Mouse (Mus musculus) Muller cell, postnatal 12 days (primary cell): ENCODE results near the gene Ybx1.
A peak's percentile ranks its signal among the peaks of the same experiment; 100 is the strongest.
"Not testable (repeated sequence)": the region's sequence is repeated elsewhere in the genome, so short reads cannot be mapped to it uniquely, and the experiment has no call there.

Experiments
- DNase-seq: peaks from one replicate; pipeline ENCODE4 v3.0.0-alpha.2; 2015; ENCODE audit errors: inconsistent ontology term

Gene Ybx1

DNA sequence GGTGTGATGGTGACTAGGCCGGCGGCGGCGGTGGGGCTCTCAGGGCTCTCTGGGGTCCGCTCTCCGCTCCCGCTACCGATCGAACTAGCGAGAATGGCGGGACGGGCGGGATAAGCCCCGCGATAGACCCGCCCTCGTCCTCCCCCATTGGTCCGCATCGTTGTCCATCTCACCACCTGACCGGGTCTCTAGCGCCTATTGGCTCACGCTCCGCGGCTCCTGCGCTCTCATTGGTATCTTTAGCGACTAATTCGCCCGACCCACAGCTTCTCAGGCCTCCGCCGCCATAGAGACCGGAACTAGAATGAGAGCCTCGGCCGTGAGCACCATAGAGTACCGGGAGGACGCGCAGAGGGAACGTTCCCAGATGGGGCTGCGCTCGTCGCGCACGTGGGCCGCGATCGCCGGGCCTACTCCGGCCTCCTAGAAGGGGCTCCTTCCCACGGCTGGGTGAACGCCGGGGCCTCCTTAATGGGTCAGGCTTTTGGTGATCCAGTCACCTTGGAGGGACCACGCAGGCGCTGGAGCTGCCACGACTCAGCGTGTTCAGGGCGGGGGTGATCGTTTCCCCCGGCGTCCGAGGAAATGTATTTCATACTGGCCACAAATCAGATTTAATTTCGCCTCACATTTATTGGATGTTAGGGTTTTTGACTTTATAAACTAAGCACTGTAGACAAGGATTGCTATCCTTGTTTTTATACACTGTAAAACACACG is at the start of gene Ybx1:
Gene Ybx1, minus strand, starts transcription at position 190 of the 719 bp plus-strand sequence.
- peak; percentile 99 for DNase-seq

DNA sequence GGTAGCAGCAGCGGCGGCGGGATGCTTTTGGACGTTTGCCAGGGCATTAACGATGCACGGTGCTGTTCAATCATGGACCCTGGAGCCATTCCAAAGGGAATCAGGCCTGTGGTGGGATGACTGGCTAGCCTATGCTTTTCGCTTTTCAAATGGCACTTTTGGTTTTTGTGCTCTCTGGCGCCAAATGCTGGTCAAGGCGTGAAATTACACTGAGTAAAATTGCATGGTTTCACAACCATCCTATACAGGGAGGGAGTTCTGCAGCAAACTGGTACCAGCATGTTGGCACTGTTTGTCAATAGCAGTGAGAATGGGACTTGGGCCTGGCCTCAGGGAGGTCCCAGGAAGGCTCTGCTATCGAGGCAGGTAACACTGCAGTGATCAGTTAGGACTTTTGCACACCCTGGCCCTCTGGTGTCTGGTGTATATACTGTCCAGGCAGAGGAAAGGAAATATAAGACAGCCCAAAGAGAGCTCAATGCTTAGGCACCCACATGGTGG is 44.5 kb upstream of the Ybx1 start:
- DNase-seq: peak; percentile 23

DNA sequence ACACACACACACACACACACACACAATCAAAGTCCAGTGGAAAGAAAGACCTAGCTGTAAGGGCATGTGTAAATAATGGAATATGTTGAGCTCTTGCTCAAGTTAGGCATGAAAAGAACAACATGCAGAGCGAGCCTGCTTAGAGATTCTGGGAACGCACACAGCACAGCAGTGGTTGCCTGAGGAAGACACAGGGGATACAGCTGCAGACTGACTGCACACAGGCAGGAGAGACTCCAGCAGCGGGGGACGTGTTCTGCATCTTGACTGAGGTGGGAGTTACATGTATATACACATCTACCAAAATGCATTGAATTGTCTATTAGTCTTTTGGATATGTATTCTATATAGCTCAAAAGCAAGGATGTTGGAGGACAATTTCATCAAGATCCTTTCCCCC is 44.0 kb upstream of the Ybx1 start:
- no peak for DNase-seq

DNA sequence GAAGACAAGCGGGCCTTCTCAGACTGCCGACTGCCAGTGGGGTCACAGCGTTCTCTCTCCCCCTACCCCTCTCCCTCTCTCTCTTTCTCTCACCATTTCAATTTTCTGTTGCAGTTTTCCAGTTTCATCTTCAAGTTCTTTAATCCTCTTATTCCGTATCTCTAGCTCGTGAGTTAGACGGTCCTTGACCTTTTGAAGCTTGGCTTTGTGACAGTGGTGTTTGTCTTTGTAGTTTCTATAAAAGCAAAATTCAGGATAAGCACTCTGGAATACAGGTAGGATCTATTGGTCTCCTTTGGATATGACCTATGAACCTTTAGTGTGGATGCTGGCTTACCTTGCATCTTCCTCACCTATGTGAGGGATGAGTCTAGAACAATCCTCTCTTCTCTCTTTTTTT is 39.1 kb upstream of the Ybx1 start:
- DNase-seq: no peak

DNA sequence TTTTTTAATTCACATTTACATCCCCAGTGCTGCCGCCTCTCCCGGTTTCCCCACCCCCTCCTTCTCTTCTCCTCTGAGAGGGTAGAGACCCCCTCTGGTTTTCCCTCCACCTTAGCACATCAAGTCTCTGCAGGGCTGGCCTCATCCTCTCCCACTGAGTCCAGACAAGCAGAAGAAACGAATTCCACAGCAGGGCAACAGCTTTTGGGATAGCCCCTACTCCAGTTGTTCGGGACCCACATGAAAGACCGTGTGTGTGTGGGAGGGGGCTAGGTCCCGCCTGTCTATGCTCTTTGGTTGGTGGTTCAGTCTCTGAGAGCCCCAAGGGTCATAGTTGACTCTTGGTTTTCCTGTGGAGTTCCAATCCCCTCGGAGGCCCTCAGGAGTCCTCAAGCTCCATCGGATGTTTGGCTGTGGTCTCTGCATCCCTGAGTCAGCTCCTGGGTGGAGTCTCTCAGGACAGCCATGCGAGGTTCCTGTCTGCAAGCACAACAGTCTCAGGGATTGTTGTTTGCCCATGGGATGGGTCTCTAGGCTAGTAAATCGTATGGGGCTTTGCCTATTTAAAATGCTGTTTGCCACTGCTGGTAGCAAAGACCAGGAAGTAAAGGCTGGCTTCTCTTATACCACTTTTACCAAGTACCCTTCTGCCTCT is 26.6 kb upstream of the Ybx1 start:
- DNase-seq: peak; percentile 0

DNA sequence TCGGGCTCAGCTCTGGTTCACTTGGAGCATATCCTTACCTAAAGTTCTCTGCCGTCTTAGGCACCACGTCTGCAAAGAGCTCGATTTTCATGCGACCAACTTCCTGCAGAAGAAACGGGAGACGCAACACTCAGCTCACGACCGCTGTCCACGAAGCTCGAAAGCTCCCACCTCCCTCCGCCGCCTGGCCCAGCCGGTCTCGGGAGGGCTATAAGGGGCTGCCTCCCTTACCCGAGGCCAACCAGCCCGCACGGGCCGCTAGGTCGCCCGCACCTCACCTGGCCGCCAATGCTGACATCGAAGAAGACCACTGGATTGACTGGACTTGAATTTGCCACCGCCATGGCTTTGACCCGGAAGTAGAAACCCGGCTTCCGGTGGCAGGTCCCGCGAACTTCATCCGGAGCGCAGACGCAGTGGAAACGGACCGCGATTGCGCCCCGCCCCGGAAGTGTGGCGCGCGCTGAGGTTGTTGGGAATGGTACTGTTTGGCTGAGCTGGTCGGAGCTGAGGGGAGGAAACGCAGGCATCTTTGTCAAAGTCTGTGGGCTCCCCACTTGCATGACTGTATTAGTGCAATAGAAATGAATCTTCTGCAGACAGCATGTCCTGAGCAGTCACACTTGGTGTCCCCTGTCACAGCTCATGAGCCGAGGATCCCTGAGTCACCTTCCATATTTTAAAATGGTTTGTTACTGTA is 25.9 kb upstream of the Ybx1 start, which contains the start of gene Ppih:
Gene Ppih, minus strand, starts transcription at position 416 of the 700 bp plus-strand sequence.
- peak; percentile 94 for DNase-seq

DNA sequence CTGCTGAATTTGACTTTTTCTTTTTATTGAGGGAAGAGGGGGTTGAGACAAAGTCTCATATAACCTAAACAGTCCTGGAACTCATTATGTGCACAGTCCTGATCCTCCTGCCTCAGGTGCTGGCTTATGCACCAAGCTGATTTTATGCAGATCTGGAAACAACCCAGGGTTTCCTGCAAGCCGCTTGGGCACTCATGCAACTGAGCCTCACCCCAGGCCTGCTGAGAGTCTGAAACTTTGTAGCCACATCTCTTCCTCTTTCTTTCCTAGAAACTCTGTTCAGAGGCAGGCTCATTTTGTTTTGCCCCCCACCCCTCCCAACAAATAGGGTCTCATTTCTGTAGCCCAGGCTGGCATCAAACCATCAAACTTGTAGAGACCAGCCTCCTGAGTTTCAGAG is 19.4 kb upstream of the Ybx1 start:
- no peak for DNase-seq

DNA sequence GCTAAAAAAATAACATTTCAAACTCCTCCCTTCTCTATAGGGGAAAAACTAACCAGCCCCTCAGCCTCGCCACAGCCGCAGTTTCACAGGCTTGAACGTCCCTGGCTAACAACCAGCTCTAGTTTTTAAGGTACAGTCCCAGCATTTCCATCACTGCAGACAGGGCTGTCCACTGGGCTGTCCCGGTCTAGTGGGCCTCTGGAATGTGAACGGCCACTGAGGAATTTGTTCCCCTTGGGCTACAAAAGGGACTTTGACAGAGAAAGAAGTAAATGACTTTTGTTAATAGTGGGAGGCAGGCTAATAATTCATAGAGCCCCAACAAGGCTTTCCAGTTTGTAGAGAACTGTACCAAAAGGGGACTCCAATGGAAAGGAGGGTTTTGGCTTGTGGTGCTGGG is 11.0 kb upstream of the Ybx1 start:
- peak; percentile 38 for DNase-seq

DNA sequence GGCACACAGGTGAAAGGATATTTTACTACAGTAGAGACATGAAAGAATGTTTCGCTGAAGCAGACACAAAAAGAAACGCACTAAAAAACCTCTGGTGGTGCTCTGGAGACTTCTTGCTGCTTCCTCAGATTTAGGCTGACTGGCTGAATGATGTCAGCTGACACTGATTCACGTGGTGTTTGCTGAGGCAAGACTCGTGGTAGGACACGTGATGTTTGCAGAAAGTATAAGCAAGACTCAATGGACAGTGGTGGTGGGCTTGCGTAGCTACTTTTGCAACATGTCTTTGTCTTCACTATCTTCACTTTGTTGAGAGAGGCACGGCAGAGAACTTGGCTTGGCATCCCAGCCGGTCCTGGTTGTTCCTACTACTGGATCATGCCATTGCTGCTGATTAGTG is 8.9 kb upstream of the Ybx1 start:
- no peak for DNase-seq

DNA sequence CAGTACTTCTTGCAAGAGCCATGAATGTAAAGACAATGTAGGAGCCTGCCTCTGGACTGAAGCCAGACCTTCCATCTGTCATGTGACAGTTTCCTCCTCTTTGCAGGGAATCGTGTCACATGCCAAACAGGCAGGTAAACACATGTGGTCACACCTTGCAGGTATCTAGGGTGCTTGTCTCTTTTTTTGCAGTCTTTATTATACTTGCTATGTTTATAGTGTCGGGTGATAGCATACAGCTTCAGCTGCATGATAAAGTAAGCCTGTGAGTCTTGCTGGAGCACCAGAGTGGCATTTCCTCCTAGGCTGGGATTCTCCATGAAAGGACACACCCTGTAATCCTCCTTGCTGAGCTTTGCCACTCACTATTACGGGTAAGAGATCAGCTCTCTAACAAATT is 7.4 kb upstream of the Ybx1 start:
- no peak for DNase-seq

DNA sequence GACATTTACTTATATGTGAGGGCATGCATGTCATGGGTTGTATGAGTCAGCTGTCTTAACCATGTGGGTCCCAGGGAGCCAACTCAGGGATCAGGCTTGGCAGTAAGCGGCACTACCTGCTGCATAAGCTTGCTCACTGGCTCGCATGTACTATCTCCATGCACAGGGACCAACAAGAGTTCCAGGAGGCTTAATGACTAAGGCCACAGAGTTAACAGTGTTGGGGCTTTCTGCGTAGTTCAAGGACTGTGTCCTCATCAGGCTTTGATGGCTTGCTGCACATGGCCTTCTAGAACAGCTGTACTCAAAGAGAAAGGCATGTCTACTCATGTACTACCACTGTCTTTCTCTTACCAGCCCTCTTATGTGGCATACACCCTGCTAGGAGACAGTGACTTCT is 6.4 kb upstream of the Ybx1 start:
- DNase-seq: no peak

DNA sequence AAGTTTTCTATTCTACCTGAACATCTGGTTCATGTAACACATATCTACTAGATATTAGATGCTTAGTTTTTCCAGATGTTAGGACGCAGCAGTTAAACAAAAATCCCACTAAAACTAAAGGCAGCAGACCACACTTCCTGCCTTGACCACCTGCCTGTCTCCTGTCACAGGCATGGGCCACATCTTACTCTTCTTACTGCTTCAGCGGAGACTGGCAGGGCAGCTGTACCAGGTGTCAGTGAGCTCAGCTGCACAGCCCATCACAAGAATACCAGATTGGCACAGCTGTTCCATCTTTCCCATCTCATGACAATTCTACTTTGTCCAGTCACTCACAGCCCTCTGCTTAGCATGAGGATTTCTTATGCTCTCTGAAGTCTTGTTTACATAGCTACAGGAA is 3.0 kb upstream of the Ybx1 start:
- DNase-seq: no peak

DNA sequence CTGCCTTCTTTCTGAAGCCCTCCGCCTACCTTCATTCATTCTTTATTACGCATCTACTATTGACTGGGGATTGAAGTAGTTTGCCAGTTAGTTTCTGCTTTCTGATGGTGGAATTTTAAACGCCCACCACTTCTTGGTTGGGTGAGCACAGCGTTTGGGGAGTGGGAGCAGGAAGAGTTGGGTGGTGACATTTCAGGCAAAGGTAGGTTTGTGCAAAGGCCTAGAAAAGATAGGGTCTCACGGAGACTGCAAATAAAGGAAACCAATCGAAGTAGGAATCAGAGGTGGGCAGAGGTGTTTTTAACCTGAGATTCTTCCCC is 690 bp upstream of the Ybx1 start:
- no peak for DNase-seq

DNA sequence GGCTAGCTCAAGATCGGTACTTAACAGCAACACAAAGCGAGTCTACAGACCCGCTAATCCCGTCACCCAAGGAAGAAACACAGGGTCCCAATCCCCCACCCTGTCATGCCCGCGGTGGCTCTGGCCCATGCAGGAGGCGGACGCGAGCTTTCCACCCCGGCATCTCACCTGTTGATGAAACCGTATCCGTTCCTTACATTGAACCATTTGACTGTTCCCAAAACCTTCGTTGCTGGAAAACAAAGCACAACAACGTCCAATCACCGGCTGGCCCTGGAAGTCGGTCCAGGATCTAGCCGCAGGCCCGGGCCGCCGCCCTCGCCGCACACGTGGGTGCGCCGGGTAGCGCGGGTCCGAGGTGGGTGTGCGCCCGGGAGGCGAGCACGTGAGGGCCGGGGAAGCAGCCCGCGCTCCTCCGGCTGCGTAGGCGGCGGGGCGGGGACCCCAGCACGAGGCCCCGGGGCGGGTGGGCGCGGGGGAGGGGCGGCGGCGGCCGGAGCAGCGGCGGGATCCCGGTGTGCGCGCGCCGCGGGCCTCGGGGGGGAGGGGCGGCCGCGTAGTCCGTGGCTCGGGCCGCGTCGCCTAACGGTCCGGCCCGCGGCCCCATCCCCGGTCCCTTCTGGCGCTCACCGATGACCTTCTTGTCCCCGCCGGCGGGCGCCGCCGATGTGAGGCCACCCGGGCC is 688 bp downstream of the Ybx1 start:
- DNase-seq: peak; percentile 43

DNA sequence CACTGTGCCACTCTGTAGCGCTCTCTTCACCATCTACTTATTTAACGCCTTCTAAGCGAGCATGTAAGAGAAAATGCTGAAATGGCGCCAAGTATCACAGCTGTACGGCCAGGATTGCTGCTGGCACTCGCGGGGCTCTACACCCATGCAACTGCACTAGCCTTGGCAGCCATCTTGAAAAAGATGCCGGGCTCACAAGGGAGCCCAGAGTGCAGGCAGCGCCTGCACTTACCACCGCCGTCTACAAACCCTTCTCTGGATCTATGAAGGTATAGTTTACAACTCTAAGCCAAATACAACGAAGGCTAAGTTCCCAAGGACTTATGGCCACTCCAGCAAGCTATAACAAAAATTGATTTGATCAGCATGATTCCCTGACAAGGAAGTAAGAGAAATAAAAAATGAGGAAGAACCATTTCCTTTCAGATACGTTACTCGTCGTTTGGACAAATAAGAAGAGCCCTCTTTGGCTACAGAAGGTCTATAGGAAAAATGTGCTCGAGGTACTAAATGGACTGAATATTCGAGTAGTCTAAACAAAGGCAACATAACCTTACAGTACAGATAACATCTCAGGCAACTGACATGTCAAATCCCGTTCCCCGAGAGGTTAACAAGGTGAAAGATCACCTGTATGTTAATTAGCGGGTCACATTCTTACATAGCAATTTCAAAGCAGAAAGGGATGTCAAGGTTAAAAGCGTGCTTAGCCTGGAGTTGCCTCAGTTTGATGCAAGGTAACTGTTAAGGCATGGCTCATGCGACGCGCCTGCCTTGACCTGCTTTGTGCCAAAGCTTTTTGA is 1.4 kb downstream of the Ybx1 start:
- DNase-seq: peak; percentile 43

DNA sequence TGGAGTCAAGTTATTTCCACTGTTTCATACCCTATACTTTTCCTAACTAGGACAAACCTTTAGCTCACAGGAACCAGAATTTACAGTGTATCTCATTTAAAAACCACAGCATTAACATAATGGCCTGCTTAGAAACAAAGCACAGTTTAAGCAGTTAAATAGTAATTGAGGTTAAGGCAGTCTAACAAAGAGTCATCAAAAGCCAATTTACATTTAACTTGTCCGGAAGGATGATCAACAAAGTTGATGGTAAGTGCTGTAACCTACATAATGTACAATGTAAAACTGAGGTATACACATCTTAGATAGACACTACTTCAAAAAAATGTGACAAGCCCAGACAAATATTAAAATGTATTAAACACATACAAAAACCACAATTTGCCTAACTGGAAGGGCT is 2.5 kb downstream of the Ybx1 start:
- no peak for DNase-seq

DNA sequence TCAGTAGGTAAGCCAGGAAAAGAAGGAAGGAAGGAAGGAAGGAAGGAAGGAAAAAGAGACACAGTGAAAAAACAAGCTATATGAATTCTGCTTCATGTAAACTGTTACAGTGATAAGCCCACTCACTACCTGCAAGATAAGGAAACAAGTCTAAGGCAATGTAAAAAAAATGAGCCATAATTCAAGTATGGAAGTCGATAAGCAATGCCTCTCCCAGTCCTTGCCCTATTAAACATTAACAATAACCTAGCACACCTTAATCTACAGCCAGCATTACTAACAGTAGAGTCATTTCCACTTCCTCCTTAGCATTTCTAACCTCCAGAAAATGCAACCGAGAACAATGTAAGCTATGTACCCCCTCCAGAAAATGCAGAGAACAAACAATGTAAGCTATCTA is 9.1 kb downstream of the Ybx1 start:
- DNase-seq: no peak

DNA sequence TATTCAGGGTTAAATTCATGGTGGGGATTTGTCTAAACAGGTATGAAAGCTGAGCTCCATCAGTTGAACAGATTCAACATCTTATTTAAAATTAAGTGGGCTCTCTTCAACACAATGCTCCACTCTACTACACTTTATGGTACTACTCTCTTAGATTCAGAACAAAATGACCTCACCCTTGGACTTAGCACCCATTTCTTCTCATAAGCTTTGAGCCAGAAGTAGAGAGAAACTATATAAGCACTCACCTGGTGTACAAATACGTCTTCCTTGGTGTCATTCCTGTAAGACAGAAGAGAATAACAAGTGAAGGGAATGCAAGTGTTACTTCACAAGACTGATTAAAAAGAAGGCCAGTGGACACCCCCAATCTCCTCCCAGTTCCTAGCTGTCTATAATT is 9.5 kb downstream of the Ybx1 start:
- no peak for DNase-seq

DNA sequence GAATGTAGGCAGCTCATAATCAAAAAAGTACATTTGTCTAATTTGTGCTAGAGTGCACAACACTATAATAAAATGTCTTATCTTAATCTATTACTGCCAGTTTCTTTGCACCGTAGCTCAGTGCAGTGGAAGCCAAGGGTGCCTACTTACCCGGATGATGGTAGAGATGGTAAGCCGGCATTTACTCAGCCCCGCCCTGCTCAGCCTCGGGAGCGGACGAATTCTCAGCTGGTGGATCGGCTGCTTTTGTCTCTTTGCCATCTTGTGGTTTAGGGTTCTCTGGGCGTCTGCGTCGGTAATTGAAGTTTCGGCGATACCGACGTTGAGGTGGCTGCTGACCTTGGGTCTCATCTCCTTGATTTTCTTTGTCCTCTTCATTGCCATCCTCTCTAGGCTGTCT is 15.6 kb downstream of the Ybx1 start:
- DNase-seq: not testable (repeated sequence)

DNA sequence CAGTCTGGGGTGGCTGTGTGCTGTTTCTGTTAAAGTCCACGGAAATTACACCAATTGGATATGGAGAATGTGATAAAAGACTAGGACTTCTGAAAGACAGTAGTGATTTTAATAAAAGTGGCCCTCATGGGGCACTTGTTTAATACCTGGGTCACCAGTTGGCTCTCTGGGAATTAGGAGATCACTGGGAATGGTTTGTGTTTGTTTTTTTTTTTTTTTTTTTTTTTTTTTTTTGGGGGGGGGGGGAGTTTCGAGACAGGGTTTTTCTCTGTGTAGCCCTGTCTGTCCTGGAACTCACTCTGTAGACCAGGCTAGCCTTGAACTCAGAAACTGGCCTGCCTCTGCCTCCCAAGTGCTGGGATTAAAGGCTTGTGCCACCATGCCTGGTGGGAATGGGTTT is 18.7 kb downstream of the Ybx1 start:
- DNase-seq: no peak

DNA sequence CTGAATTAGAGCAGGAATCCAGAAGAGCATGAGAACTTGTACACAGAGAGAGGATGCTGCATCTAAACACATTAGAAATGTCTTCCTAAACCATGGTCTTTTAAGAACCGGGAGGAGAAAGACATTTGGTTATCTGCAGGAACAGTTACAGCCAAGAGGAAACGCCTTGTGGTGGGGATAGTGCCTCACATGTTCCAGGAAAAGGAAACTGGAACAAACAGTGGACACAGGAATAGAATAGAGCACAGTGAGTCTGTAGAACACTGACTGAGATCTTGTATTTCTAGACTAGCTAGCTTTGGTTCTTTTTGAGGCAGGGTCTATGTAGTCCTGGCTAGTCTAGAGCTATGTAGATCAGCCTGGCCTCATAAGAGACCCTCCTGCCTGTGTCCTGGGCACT is 19.2 kb downstream of the Ybx1 start:
- DNase-seq: no peak

DNA sequence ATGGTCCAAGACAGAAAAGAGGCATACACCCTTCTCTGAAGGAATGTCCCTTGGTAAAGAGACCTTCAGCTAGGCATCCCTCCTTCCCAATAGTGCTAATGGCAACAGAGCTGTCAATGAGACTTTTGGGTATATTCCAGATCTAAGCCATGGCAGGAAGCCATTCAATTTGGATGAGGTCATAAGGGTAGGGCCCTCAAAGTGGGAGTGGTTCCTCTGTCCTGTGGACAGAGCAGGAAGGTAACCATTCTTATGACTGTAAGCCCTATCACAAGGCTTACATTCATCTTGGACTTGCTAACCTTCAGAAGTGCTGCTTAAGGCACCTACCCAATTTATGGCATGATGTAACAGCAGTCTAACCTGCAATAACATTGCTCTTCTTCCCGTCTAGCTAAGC is 19.8 kb downstream of the Ybx1 start:
- DNase-seq: no peak
